Mouse (Mus musculus): ENCODE results near the gene Lhfp. TPM values are rescaled to one million over a fixed set of nuclear protein-coding genes. Genes with fewer than 3 reads are reported as not detected.

The Lhfp gene
- polyA plus RNA-seq, 1 experiment from 2014 or later, result 64.5 TPM

DNA sequence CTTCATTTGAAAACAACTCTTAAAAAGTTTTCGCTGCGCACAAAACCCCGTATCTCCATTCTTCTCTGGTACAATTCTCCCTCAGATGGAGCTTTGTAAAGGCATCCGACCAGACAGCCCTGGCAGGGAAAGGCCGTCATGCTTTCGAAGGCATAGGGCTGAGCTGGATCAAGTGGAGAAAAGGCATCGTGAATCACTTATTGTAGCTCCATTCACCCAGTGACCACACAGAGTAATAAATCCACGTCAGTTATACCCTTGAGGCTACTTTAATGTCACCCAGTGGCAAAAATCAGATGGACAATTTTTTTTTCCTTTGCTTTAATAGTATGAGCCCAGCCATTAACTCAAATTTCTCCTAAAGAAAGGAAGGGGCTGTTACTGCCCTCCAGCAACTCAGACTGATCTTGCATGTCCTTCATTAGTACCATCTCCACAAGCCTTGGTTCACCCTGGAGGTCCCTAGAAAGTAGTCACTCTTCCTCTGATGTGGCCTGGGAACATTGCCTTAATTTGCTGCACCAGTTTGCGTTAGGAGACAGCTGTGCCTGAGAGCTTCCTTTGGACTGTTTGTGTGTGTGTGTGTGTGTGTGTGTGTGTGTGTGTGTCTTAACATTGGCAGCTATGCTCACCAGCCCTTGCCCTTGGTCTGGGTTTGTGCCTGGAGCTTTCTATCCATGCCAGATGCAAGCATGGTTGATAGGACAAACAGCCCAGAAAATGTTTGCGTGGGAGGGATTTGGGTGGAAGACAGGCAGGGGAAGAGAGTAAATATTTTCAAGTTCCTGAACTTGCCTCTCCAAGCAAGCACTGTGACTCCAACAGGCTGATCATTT, 169.6 kb downstream of the Lhfp start:
- no peak overlapping the region for H3K4me3 ChIP-seq (ENCODE audit: low read depth, low read length)
- ATAC-seq (replicated peaks; ENCODE audit: insufficient number of reproducible peaks, low FRiP score, low TSS enrichment), result no peak
- H3K27ac ChIP-seq (ENCODE audit: low read depth, low read length), result no peak overlapping the region
- no peak overlapping the region for H3K4me2 ChIP-seq
- H3K27me3 ChIP-seq (ENCODE audit: control insufficient read depth, insufficient read depth, low read length), result no peaks in the 10 kb centered on the region
- no peaks in the 10 kb centered on the region for H3K36me3 ChIP-seq (ENCODE audit: control insufficient read depth, insufficient read depth, low read length)
- H3K4me1 ChIP-seq (ENCODE audit: control insufficient read depth, insufficient read depth, low read length), result peaks cover 3% of the 10 kb centered on the region; the same call in 1 of the 2 replicates
- WGBS (ENCODE audit: insufficient replicate concordance), result 75% methylated on average over 10 of the region's 10 CpGs
- no peak overlapping the region for H3K9ac ChIP-seq (ENCODE audit: low read depth, low read length)
- H3K9me3 ChIP-seq (replicated peaks; ENCODE audit: control insufficient read depth, low read length), result no peaks in the 10 kb centered on the region

- no peaks in the 10 kb centered on the region for H3K27me3 ChIP-seq (ENCODE audit: control insufficient read depth, insufficient read depth, low read length)
- 0 out of 2 replicates have a peak, but pooled peaks cover 8% of the 10 kb centered on the region for H3K4me1 ChIP-seq (ENCODE audit: control insufficient read depth, insufficient read depth, low read length)
- H3K9ac ChIP-seq (ENCODE audit: low read depth, low read length), result no peak overlapping the region
- no peak overlapping the region for H3K27ac ChIP-seq (ENCODE audit: low read depth, low read length)
- WGBS (ENCODE audit: insufficient replicate concordance), result 83% methylated on average over 2 of the region's 2 CpGs
- no peak for ATAC-seq (replicated peaks; ENCODE audit: insufficient number of reproducible peaks, low FRiP score, low TSS enrichment)
- H3K4me3 ChIP-seq (ENCODE audit: low read depth, low read length), result no peak overlapping the region
- no peaks in the 10 kb centered on the region for H3K36me3 ChIP-seq (ENCODE audit: control insufficient read depth, insufficient read depth, low read length)
- no peak overlapping the region for H3K4me2 ChIP-seq
- H3K9me3 ChIP-seq (replicated peaks; ENCODE audit: control insufficient read depth, low read length), result no peaks in the 10 kb centered on the region
These were observed 171.3 kb downstream of the Lhfp start for GRCm38 (mm10) chr3:53212599-53212998.

- no peak for ATAC-seq (replicated peaks; ENCODE audit: insufficient number of reproducible peaks, low FRiP score, low TSS enrichment)
- Histone ChIP-seq H3K27ac (ENCODE audit: low read depth, low read length) (no peak overlapping the region), H3K4me3 (ENCODE audit: low read depth, low read length) (no peak overlapping the region), H3K9me3 (replicated peaks; ENCODE audit: control insufficient read depth, low read length) (no peaks in the 10 kb centered on the region), H3K4me1 (ENCODE audit: control insufficient read depth, insufficient read depth, low read length) (0 out of 2 replicates have a peak, but pooled peaks cover 8% of the 10 kb centered on the region), H3K27me3 (ENCODE audit: control insufficient read depth, insufficient read depth, low read length) (no peaks in the 10 kb centered on the region), H3K9ac (ENCODE audit: low read depth, low read length) (no peak overlapping the region), H3K36me3 (ENCODE audit: control insufficient read depth, insufficient read depth, low read length) (no peaks in the 10 kb centered on the region), H3K4me2 (no peak overlapping the region)
- WGBS (ENCODE audit: insufficient replicate concordance), result 71% methylated on average over 3 of the region's 3 CpGs
These were observed 172.0 kb downstream of the Lhfp start for GRCm38 (mm10) chr3:53213346-53213745.

DNA sequence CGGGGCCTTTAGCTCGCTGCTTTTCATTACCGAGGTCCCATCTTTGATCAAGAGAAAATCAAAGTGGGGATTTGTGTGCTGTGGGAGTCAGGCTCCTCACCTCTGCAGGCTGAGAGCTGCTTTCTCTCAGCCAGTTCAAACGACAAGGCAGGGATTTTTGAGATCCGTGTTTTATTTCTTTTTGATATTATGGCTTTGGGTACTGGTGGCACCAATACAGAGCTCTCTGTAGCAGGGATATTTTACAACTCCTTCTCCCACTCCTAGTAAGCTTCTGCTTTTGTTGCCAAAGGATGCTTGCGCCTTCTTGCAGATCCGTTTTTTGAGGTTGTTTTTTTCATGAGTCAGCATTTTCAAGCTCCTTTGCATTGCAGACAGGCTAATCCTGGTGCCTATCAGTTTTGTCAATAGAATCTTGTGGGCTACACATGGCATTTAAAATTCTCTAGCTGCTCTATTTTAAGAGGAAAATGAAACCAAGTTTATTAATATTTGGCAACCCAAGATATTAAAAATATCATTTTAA, 172.5 kb downstream of the Lhfp start:
- WGBS (ENCODE audit: insufficient replicate concordance), result 56% methylated on average over 7 of the region's 7 CpGs
- H3K4me3 ChIP-seq (ENCODE audit: low read depth, low read length), result no peak overlapping the region
- no peaks in the 10 kb centered on the region for H3K36me3 ChIP-seq (ENCODE audit: control insufficient read depth, insufficient read depth, low read length)
- 0 out of 2 replicates have a peak, but pooled peaks cover 8% of the 10 kb centered on the region for H3K4me1 ChIP-seq (ENCODE audit: control insufficient read depth, insufficient read depth, low read length)
- no peaks in the 10 kb centered on the region for H3K27me3 ChIP-seq (ENCODE audit: control insufficient read depth, insufficient read depth, low read length)
- H3K9me3 ChIP-seq (replicated peaks; ENCODE audit: control insufficient read depth, low read length), result no peaks in the 10 kb centered on the region
- H3K27ac ChIP-seq (ENCODE audit: low read depth, low read length), result no peak overlapping the region
- H3K4me2 ChIP-seq, result no peak overlapping the region
- H3K9ac ChIP-seq (ENCODE audit: low read depth, low read length), result no peak overlapping the region
- no peak for ATAC-seq (replicated peaks; ENCODE audit: insufficient number of reproducible peaks, low FRiP score, low TSS enrichment)

DNA sequence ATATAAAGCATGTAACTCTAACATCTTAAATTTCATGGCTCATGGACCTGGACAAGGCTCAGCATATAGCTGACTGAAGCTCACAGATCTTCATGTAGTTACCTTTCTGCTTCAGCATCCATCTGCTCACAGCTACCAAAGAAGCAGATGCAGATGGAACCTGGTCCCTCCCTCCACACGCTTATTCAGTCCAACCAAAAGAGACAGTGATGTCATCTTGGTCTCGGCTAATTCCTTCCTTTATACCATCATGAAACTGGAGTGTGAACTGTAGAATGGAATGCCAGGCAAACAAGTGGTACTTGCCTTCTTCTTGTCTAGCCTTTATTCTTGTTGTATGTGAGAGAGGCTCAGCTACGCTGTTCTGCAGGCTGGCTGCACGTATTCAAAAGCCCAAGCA, 173.1 kb downstream of the Lhfp start:
- Histone ChIP-seq H3K4me3 (ENCODE audit: low read depth, low read length) (no peak overlapping the region), H3K9me3 (replicated peaks; ENCODE audit: control insufficient read depth, low read length) (no peaks in the 10 kb centered on the region), H3K36me3 (ENCODE audit: control insufficient read depth, insufficient read depth, low read length) (no peaks in the 10 kb centered on the region), H3K4me1 (ENCODE audit: control insufficient read depth, insufficient read depth, low read length) (0 out of 2 replicates have a peak, but pooled peaks cover 8% of the 10 kb centered on the region), H3K27ac (ENCODE audit: low read depth, low read length) (no peak overlapping the region), H3K9ac (ENCODE audit: low read depth, low read length) (no peak overlapping the region), H3K4me2 (no peak overlapping the region), H3K27me3 (ENCODE audit: control insufficient read depth, insufficient read depth, low read length) (no peaks in the 10 kb centered on the region)
- 78% methylated on average over 4 of the region's 4 CpGs for WGBS (ENCODE audit: insufficient replicate concordance)
- ATAC-seq (replicated peaks; ENCODE audit: insufficient number of reproducible peaks, low FRiP score, low TSS enrichment), result no peak

GRCm38 (mm10) chr3:53217697-53218096, 176.4 kb downstream of the Lhfp start:
- Histone ChIP-seq H3K4me1 (ENCODE audit: control insufficient read depth, insufficient read depth, low read length) (peaks cover 18% of the 10 kb centered on the region; the same call in 1 of the 2 replicates), H3K36me3 (ENCODE audit: control insufficient read depth, insufficient read depth, low read length) (no peaks in the 10 kb centered on the region), H3K9me3 (replicated peaks; ENCODE audit: control insufficient read depth, low read length) (no peaks in the 10 kb centered on the region), H3K4me3 (ENCODE audit: low read depth, low read length) (no peak overlapping the region), H3K27me3 (ENCODE audit: control insufficient read depth, insufficient read depth, low read length) (no peaks in the 10 kb centered on the region), H3K27ac (ENCODE audit: low read depth, low read length) (no peak overlapping the region), H3K4me2 (no peak overlapping the region), H3K9ac (ENCODE audit: low read depth, low read length) (no peak overlapping the region)
- 64% methylated on average over 5 of the region's 5 CpGs for WGBS (ENCODE audit: insufficient replicate concordance)
- ATAC-seq (replicated peaks; ENCODE audit: insufficient number of reproducible peaks, low FRiP score, low TSS enrichment), result no peak

DNA sequence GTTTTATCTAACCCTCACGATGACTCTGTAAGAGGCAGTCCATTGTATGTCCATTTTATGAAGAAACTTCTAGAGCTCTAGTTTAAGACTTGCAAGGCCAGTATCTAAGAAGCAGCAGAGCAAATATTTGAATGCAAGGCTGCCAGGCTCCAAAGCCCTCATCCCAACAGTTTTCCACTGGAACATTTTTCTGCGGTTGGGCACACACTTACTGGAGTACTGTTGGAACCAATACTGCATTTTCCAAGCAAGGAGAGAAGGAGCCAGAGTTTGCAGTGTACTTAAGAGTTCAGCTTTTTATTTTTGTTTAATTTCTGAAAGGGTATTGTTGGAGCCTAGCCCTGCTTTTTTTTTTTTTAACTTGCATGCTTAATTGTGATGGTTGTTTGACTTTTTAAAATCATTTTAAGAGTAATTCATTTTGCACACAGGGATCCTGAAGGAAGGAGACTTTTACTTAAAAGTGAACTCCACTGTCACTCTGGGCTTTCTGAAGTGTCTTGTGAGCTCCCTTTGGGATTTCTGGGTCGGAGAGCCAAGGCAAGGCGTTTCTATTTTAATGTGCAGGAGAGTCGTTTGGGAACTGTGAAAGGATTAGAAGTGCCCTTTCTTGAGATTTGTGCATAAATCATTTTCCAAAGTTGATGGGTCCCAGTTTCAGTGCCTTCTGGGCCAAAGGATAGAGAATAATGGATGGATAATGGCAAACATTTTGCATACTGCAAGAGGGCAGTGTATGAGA, 180.4 kb downstream of the Lhfp start:
- Histone ChIP-seq H3K27ac (ENCODE audit: low read depth, low read length) (no peak overlapping the region), H3K4me2 (no peak overlapping the region), H3K4me3 (ENCODE audit: low read depth, low read length) (no peak overlapping the region), H3K27me3 (ENCODE audit: control insufficient read depth, insufficient read depth, low read length) (no peaks in the 10 kb centered on the region), H3K4me1 (ENCODE audit: control insufficient read depth, insufficient read depth, low read length) (peaks cover 43% of the 10 kb centered on the region), H3K9me3 (replicated peaks; ENCODE audit: control insufficient read depth, low read length) (no peaks in the 10 kb centered on the region), H3K9ac (ENCODE audit: low read depth, low read length) (no peak overlapping the region), H3K36me3 (ENCODE audit: control insufficient read depth, insufficient read depth, low read length) (no peaks in the 10 kb centered on the region)
- ATAC-seq (replicated peaks; ENCODE audit: insufficient number of reproducible peaks, low FRiP score, low TSS enrichment), result no peak
- WGBS (ENCODE audit: insufficient replicate concordance), result 55% methylated on average over 5 of the region's 5 CpGs

GRCm38 (mm10) chr3:53224141-53224540, 182.8 kb downstream of the Lhfp start:
- H3K36me3 ChIP-seq (ENCODE audit: control insufficient read depth, insufficient read depth, low read length), result no peaks in the 10 kb centered on the region
- H3K9me3 ChIP-seq (replicated peaks; ENCODE audit: control insufficient read depth, low read length), result no peaks in the 10 kb centered on the region
- 78% methylated on average over 5 of the region's 5 CpGs for WGBS (ENCODE audit: insufficient replicate concordance)
- no peak overlapping the region for H3K4me2 ChIP-seq
- no peak for ATAC-seq (replicated peaks; ENCODE audit: insufficient number of reproducible peaks, low FRiP score, low TSS enrichment)
- H3K27ac ChIP-seq (ENCODE audit: low read depth, low read length), result no peak overlapping the region
- no peaks in the 10 kb centered on the region for H3K27me3 ChIP-seq (ENCODE audit: control insufficient read depth, insufficient read depth, low read length)
- peaks cover 39% of the 10 kb centered on the region for H3K4me1 ChIP-seq (ENCODE audit: control insufficient read depth, insufficient read depth, low read length)
- H3K9ac ChIP-seq (ENCODE audit: low read depth, low read length), result no peak overlapping the region
- H3K4me3 ChIP-seq (ENCODE audit: low read depth, low read length), result no peak overlapping the region
